Mouse (Mus musculus) olfactory bulb, adult 2 months (tissue): ENCODE measurements around the gene Rere.

Experiments
- CTCF ChIP-seq: fragments of 200-500 bp; IDR thresholded peaks from 2 replicates; pipeline ENCODE4 v1.5.1; 2012; ENCODE audit warnings: low read depth, mild to moderate bottlenecking, low read length, moderate library complexity; ENCODE audit not compliant: insufficient read depth
- POLR2A ChIP-seq: fragments of 200-500 bp; IDR thresholded peaks from 2 replicates; pipeline ENCODE4 v1.6.1; 2012; ENCODE audit warnings: mild to moderate bottlenecking, low read depth, low read length, moderate library complexity; ENCODE audit not compliant: insufficient read depth

GRCm38 (mm10) chr4:150665806-150666205 is 384.4 kb downstream of the Rere start:
- TF ChIP-seq CTCF (no peak), POLR2A (no peak)
